Mouse (Mus musculus): ENCODE measurements around the gene Kmt5b.

Kmt5b gene

DNA sequence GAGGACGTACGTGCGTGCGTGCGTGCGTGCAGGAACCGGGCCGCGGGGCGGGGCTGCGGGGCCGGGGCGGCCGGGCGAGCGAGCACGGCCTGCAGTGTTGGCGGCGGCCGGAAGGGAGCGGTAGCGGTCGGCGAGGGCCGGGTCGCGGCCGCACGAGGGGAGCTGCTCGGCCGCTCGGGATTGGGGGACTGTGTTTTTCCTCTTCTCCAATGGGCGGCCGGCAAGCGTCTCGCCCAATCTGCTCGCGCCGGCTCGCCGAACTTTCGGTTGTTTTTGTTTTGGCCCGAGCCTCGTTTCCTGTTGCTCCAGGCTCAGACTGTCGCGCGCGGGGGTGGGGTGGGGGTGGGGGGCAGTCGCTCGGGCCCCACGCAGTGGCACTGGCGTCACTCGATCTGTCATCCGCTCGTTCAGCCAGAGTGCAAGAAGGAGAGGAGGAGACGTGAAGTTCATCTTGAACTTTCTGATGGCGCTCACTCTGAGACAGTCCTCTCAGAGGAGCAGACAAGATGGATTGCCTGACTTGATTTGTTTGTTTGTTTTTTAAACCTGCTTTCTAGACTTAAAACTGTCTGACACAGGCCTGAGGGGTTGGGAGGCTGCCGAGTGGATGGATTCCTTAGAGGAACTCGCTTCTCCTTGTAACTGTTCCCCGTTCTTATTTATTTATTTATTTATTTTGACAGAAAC, 1.6 kb downstream of the Kmt5b start:
- peak; percentile 92 for DNase-seq

DNA sequence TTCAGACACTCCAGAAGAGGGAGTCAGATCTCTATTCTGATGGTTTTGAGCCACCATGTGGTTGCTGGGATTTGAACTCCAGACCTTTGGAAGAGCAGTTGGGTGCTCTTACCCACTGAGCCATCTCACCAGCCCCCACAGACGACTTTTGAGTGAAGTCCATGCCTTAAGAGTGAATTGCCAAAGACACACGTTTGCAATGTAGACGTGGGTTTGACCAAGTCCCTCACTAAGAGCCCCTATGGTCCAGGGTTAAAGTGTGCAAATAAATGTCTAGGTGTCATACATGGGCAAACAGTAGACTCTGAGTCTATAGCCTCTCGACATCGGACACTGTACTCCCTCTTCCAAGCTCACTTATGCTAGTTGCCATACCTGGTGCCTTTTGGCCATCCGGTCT, 2.3 kb downstream of the Kmt5b start:
- DNase-seq = no peak

DNA sequence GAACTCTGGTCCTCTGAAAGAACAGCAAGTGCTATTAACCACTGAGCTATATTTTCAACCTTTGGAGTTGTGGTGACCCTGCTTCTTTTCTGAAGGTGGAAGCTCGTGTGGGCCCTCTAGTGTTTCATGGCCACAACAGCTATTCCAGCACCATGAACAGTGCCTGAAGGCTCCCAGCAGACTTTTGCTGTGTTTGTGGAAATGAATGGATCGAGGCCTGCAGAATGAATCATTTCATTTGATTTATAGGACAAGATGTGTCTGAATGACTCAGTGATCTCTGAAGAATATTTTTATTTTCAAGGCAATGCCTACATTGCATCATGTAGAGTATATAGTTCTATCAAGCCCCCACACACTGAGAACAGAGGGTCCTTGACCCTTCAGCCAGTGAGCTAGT, 6.9 kb downstream of the Kmt5b start:
- no peak for DNase-seq

DNA sequence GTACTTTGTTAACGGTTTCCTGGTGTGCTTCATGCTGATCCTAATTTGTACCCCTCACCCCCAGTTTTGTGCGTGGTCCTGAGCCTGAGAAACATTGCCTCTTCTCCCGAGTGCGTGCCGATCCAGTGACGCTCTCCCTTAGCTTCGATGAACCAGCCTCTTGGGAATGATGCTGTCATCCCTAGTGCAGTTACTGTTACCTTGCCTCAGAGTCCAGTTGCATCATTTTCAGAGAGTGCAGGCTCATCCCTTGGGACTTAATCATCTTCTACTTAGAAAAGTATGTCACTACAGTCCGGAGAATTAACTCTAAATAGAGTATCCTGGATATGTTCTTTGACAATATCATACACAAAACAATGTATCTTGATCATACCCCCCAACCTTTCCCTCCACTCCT, 11.5 kb downstream of the Kmt5b start:
- DNase-seq = no peak

DNA sequence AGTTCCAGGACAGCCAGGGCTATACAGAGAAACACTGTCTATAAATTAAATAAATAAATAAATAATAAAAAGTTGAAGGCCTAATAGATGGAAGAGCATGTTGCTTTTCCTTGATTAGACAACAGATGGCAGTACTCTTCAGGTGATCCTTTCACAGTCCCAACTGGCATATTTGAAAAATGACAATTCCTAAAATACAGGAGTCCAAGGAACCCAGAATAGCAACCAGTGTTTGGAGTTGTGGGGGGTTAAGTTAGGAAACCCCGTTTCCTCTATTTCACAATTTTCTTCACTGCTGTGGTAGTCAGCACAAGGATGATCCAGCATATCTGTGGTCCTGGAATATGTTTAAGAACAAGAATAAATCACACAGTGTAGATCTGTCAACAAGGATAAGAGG, 22.9 kb downstream of the Kmt5b start:
- no peak for DNase-seq

DNA sequence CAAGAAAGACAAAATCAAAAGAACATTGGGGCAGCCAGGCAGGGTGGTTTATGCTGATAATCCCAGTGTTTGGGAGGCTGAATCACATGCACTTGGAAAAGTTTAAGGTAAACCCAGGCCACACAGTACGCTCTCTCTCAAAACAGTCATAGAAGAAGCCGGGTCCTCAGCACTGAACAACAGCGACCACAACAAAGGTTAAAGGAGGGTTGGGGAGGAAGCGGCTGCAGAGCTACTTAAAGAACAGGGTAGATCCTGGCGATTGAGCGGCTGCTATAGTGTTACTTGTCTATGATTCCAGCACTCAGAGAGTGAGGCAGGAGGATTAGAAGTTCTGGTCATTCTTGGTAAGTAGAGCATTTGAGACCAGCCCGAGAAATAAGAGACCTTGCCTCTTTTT, 38.3 kb downstream of the Kmt5b start:
- DNase-seq = no peak

DNA sequence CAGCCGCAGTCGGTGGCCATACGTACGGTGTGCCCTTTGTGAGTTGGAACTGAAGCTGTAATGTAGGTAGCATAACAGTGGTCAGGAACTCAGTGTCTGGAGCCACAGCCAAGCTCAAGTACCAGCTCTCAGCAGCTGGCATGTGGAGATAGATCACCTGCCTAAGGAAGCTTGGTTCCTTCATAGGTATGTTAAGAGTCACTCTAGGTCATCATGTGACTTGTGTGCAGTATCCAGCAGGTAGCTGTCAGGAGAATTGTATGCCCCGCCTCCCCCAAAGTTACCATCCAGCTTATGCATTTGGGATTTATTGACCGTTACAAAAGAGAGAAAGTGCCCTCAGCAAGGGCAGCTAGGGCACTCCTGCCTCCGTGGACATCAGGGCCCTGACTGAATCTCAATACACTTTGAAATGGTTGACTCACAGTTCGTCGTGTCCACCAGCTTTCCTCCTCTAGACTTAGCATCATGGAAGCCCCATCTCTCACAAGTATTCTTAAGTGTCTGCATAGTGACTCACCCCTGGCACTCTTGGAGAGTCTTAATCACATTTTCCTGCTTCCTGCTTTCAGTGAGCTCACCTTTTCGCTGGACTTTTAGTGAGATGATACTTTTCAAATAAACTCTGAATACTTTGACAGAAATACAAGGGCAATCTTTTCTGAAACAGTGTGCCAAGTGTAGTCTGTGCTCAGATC, 43.5 kb downstream of the Kmt5b start:
- DNase-seq = no peak

DNA sequence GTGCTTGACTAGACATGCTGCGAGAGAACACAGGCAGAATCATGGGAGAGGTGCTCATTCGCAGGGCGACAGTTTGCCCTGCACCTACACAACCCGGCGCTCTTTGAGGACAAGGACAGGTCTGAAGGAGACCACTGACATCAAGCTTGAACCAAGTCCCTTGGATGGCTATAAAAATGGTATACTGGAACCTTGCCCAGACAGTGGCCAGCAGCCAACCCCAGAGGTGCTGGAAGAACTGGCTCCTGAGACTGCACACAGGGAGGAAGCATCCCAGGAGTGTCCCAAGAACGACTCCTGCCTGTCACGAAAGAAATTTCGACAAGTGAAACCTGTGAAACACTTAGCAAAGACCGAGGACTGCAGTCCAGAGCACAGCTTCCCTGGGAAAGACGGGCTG, 47.2 kb downstream of the Kmt5b start:
- DNase-seq = no peak

DNA sequence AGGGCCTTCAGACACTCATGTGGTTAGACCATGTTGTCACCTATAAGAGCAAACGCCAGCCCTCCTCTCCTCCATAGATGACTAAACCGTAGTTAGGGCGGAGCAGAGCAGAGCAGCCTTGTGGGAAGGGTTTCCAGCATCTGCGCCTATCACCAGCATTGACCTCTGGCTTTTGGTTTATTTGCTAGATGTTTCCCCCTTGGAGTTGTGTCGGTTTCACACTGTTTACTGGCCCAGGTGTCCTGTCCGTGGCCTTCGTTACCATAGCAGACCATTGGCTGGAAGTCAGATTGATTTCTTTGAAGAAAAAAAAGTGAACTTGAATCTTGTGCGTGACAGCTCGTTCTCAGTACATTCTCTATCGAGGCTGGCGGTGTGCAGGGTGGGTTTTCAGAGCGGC, 48.6 kb downstream of the Kmt5b start:
- DNase-seq = no peak

DNA sequence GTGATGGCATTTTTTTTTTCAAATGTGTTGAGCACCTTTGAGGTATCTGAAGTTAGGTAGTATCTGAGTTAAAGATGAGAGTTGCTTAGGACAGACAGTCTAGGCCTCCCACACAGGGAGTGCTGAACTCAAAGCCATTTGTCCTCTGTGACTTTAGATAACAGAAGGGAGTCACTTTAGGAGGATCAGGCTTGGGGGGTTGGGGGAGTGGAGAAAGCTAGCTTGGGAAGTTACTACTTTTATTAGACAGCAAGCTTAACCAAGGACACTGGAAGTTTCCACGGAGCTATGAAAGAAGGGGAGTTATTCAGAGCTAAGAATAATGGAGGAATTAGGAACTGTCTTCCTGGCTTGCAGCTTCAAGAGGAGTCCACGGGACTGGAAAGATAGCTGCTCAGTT, 51.9 kb downstream of the Kmt5b start:
- no peak for DNase-seq

DNA sequence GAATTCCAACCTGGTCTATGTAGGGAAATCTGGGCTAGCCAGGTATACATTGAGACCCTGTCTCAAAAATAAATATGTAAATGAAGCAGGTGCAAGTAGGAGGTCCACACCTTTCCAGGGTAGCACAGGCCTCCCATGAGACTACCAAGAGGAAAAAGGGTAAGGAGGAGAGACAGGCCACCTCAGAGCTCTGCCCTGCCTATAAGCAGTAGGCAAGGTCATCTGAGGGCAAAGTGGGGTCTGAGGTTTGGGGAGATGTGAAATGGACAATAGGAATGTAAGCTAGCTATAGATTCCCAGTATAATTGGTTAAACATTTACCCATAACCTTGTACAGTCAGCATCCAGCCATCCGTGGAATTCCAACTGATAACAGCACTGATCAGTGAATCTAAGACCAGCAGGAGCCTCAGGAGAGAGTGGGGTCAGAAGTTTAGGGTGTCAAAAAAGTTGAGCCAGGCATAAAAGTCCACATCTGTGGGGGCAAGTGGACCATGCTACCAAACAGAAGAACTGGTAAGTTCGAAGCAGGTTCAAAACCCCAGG, 52.8 kb downstream of the Kmt5b start:
- no peak for DNase-seq

DNA sequence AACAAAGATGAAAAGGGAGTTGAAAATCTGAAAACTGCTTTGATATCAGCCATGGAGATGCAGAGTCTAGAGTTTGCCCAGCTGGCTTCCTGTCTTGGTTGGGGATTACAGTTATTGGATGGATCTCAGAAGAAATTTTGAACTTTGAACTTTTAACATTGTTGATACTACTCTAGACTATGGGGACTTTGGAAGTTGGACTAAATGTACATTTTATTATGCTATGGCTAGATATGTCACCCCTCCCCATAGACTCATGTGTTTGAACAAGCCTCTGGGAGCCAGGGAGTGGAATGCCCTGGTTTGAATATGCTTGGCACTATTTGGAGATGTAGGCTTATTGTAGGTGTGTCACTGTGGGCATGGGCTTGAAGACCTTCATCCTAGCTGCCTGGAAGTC, 57.8 kb downstream of the Kmt5b start:
- no peak for DNase-seq

DNA sequence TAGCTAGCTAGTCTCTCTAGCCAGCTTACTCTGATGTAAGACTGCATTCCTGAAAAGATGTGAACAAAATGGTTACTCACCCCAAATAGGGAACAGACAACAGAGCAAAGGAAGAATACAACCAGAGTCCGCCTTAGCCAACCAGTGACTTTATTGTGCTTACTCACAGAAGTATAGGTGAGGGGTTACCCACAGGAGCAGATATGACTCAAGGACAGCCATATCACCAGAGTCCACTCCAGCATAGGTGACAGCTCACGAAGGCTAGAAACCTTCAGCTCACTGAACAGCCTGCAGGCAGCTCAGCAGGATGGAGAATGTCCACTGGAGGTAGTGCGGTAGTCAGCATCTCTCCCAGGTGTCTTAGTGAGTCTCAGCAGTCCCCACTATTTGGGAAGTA, 62.6 kb downstream of the Kmt5b start:
- no peak for DNase-seq

DNA sequence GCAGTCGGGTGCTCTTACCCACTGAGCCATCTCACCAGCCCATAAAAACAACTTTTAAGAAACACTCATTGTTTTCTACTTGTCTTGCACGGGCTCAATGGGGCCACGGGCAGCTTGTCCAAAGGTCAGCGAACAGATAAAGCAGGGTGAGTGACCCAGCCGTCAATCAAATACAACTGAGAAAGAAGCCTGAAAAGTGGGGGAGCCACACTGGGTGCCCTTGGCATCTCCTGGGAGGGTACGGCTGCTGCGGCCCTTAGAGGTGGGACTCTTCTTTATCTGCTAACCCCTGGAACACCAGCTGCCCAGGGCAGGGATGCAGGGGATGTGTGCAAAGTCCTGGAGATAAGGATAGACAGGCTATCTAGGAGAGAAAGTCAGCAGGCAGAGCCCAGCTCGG, 64.5 kb downstream of the Kmt5b start:
- no peak for DNase-seq

DNA sequence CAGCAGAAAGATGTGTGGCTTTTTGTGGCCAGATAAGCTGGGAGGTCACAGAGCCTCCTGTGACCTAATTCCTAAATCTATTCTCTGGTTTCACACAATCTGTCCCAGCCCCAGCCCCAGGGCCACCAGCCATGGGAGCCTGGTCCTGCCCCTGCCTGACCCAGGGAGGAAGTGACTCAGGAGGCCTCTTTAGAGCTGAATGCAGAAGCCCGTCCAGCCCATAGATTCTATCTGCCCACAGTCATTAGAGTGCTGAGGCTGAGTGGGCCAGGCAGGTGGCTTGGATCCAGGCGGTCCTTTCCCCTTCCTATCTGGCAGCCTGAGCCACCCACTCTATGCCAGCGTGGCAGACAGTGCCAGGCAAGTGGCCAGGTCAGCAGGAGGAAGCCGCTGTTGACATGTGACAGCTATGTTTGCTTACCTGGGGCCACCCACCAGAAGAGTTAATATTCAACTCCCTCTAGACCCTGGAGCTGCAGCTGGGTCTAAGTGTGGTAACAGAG, 65.7 kb downstream of the Kmt5b start:
- DNase-seq = no peak

DNA sequence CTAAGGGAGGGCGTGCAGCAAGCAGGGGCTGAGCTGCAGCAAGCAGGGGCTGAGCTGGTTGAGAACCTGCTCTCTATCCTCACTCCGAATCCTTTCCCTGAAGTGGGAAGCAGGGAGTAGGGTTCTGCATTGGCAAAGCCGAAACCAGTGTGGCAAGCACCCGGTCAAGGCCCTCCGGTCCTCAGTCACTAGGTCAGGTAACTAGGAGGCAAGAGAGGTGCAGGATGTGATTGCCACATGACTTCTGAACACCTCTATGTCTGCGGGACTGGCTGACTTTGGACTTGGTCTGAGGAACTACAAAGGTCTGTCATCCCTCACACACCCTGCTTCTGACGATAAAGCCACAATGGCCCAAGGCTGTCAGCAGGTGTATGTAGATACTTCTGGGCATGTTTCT, 67.1 kb downstream of the Kmt5b start:
- DNase-seq = no peak

DNA sequence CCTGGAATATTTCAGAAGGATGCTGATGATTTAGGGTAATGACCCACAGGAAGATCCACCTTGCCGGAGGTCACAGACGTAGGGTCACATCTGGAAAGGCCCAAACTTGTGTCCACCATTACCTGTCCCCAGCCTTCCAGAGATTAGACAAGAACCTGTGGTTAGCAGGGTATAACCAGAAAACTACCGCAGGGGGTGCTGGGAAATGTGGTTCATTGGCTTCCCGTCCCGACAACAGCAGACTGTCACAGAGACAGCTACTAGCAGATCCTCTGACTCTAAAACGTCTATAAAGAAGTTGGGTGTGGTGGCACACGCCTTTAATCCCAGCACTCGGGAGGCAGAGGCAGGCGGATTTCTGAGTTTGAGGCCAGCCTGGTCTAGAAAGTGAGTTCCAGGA, 69.6 kb downstream of the Kmt5b start:
- DNase-seq = no peak

DNA sequence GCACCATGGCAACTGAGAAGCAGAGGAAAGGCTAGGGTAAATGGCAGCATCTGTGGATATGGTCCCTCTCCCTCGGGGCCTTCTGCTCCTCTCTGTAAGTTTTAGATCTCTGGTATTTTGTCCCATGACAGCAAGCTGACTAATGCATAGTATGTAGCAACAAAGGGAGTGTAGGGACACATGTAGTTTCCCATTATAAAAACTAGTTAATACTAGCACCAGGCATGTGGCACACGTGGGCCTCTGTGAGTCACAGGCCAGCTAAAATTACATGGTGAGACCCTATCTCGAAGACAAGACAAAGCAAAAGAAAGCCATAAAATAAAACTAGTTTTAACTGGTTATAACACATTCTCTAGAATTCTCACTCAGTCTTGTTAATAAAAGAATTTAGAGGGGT, 71.7 kb downstream of the Kmt5b start:
- no peak for DNase-seq

DNA sequence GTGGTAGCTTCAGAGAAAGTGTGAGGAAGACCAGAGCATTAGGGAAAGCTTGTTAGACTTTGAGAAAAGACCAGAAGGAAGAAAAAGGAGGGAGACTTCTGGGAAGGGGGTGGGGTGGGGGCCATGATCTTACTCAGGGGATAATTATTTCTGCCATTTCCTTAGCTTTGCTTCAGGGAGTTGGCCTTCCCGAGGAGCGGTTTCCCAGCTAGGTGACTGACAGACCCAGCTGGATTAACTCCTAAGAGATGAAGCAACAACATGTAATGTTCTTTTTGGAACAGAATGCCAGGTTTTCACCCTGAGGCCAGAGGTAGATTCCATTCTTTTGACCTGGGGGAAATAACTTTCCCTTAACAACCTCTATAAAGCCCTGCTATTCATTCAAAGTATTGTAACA, 72.5 kb downstream of the Kmt5b start:
- DNase-seq = no peak

DNA sequence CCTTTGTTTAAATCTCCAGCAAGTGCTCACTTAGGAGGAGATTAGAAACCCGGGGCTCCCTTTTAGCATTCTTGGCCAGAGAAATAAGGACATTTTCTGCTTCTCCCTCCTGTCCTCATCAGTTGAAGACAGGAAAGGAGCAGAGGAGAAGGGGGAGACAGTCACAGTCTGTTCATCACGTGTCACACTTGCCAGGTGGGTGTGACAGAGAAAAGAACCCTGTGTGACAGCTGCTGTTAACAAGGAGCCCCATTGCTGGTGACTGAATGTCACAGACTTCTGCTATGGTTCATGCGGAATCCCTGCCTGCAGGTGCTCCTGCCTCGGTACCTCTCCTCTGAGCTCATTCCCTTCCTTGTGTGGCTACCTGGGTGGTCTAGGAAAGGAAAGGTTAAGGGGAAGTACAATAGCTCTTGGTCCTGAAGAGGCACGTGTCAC, 73.0 kb downstream of the Kmt5b start:
- DNase-seq = no peak

DNA sequence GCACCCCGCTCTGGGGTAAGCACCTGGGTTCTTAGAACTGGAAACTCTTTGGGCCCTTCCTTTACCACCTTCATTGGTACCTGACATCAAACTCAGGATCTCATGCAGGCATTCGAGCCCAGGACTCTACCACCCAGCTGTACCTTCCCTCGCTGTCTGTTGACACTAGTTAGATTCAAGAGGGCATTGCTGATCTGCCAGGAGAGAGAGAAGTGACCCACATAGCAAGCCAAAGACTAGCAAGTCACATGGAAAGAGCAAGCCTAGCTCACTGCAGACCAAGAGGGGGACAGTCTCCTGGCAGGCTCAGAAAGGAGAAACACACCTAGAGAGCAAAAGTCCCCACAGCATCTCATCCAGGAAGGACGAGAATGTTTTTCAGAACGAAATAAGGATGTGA, 73.5 kb downstream of the Kmt5b start:
- DNase-seq = no peak

DNA sequence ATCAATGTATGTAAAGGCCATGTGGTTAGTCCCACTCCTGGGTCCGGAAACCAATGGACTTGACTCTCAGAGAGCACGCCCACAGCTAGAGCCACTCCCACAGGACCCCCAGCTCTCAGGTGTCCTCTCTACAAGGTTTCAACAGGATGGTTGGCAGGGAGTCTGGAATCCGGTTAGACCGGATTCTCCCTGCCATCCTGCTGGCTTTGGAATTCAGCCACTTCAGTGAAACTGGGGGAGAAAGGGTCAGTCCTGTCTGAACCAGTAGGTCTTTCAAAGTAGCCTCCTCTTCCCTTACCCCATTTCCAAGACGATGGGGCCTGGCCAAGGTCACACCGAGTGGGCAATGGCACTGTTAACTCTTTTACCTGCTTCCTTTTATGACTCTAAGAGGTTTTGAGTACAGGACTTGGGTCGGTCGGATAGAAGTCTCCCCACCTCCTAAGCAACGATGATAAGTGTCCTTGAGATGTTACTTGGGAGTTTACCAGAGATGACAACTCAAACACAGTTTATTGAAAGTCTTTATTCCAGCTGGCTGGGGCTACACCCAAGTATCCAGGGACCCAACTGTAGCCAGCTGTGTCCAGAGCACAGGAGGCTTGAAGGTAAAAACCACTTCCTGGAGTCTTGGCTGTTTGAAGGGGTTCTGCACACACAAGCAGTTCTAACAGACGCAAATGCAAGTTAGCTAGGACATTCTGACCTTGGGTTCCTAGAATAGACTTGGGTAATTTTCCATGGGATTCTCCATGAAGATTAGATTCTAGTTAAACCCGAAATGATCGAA, 75.3 kb downstream of the Kmt5b start:
- no peak for DNase-seq

DNA sequence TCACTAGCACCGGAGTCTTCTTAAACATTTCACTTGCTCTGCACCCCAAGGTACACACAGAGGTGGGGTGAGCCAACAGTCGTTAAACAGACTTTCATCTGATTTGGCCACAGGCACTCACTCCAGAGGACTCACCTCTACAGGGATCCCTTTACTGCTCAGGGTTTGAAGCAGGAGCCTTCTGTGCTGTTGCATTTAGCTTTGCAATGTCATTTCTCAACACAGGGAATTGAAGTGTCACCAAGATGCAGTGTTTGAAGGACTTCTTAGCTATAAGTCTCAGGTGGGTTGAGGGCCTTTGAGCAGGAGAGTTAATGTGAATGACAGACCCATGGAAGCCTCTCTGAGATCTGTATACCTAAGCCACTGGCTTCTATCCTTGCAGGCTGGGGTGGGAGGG, 76.4 kb downstream of the Kmt5b start:
- no peak for DNase-seq

DNA sequence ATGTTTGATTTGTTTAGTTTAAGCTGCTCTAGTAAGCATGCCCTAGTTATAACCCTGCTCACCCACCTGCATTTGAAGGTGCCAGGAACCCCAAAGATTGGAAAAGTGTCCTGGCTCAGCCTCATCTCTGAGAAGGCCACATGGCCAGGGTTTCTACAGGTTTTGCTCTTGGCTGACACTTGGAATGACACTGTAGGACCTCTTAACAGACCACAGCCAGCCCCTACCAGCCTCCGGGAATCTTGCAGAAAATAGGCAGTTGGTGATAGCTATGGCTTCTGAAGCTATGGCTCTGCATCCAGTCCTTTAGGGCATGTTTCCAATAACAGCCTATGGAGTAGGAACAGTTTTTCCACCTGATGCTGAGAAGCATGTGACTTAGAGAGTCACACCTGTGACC, 77.6 kb downstream of the Kmt5b start:
- DNase-seq = no peak

Data from right cerebral cortex, adult 18-20 months (tissue).